Mouse (Mus musculus): ENCODE data around the gene Gbf1.
A peak's percentile ranks its signal among the peaks of the same experiment; 100 is the strongest.

- TF ChIP-seq CTCF (IDR thresholded peaks at IDR 0.05; ENCODE audit: low read depth), result 0 out of 2 replicates have a peak, but pooled peaks have one; percentile 9
- peak; percentile 31; the same call in 1 of the 2 replicates for TF ChIP-seq EP300 (IDR thresholded peaks at IDR 0.05; ENCODE audit: low read depth)
These were observed at the start of gene Gbf1 for GRCm38 (mm10) chr19:46152127-46152803.

All from liver, postnatal 0 days (tissue).